Comparison of ENCODE assay signal across 9 mouse cellular contexts in the genomic region with DNA sequence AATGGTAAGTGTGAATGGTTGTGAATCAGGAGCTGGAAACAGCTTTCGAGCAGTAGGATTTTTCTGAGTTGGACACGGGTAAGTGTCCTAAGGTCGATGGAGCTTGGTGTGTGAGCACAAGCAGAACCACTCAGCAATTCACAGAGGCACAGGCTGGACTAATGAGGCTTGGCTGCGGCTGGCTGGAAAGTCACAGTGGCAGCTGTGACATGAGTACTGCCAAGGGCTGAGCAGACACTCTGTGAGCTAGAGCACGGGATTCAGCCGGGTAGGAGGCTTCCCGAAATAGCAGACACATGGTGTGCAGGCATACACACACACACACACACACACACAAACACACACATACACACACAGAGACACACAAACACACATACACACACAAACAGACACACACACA.
A peak's percentile ranks its signal among the peaks of the same experiment; 100 is the strongest.
DNase-seq lines count a peak whose midpoint lies in the region; ATAC-seq and TF ChIP-seq lines count a peak whose summit lies in the region.
"Had no signal": no experiment of that assay in that cellular context is flagged by ENCODE, and none has a peak within 500 bp of the region (broad histone marks: within the 10 kb centered on the region; RNA-seq: fewer than 3 reads in every experiment).

No protein-coding gene starts in this region.

- H3K4me1 ChIP-seq in neural tube, embryonic 12.5 days: no peaks in the 10 kb centered on the region
- no peaks in the 10 kb centered on the region for H3K4me1 ChIP-seq in hindbrain, embryonic 14.5 days (replicated peaks; ENCODE audit: control insufficient read depth, insufficient read depth, low read length)
- H3K4me1 ChIP-seq in neural tube, embryonic 15.5 days: peaks cover 8% of the 10 kb centered on the region
- H3K4me1 ChIP-seq in intestine, postnatal 0 days (replicated peaks; ENCODE audit: control insufficient read depth, insufficient read depth, low read length): no peaks in the 10 kb centered on the region

- no peak overlapping the region for H3K27ac ChIP-seq in neural tube, embryonic 12.5 days
- peak overlapping the region; percentile 83 for H3K27ac ChIP-seq in gastrocnemius, adult 2 months
- peak overlapping the region; percentile 62 for H3K27ac ChIP-seq in hindbrain, embryonic 14.5 days
- H3K27ac ChIP-seq in neural tube, embryonic 15.5 days (replicated peaks): peak overlapping the region; percentile 64
- H3K27ac ChIP-seq in intestine, postnatal 0 days (ENCODE audit: low read depth, low read length): no peak overlapping the region
- H3K27ac ChIP-seq: liver, embryonic 14.5 days had no signal

- H3K4me2 ChIP-seq in neural tube, embryonic 12.5 days (replicated peaks): no peak overlapping the region
- H3K4me2 ChIP-seq in hindbrain, embryonic 14.5 days (replicated peaks): no peak overlapping the region
- H3K4me2 ChIP-seq in neural tube, embryonic 15.5 days: no peak overlapping the region
- no peak overlapping the region for H3K4me2 ChIP-seq in intestine, postnatal 0 days (replicated peaks; ENCODE audit: low read depth)

- ATAC-seq in neural tube, embryonic 12.5 days (ENCODE audit: low FRiP score, low read depth): peak; percentile 33; the same call in 1 of the 2 replicates
- peak; percentile 82 for ATAC-seq in hindbrain, embryonic 14.5 days (ENCODE audit: low FRiP score)
- peak; percentile 85 for ATAC-seq in neural tube, embryonic 15.5 days (ENCODE audit: low FRiP score)
- no peak for ATAC-seq in intestine, postnatal 0 days

- no peaks in the 10 kb centered on the region for H3K36me3 ChIP-seq in neural tube, embryonic 12.5 days
- H3K36me3 ChIP-seq in hindbrain, embryonic 14.5 days (replicated peaks; ENCODE audit: control insufficient read depth, insufficient read depth): no peaks in the 10 kb centered on the region
- no peaks in the 10 kb centered on the region for H3K36me3 ChIP-seq in neural tube, embryonic 15.5 days
- H3K36me3 ChIP-seq in intestine, postnatal 0 days (ENCODE audit: control insufficient read depth, insufficient read depth): no peaks in the 10 kb centered on the region

- no peaks in the 10 kb centered on the region for H3K27me3 ChIP-seq in neural tube, embryonic 12.5 days (replicated peaks)
- no peaks in the 10 kb centered on the region for H3K27me3 ChIP-seq in hindbrain, embryonic 14.5 days (ENCODE audit: control insufficient read depth, insufficient read depth, low read length)
- no peaks in the 10 kb centered on the region for H3K27me3 ChIP-seq in neural tube, embryonic 15.5 days (replicated peaks)
- H3K27me3 ChIP-seq in intestine, postnatal 0 days (replicated peaks; ENCODE audit: control insufficient read depth, insufficient read depth, low read length): no peaks in the 10 kb centered on the region

- WGBS in neural tube, embryonic 12.5 days: 71% methylated on average over 7 of the region's 7 CpGs
- WGBS in hindbrain, embryonic 14.5 days: 56% methylated on average over 4 of the region's 7 CpGs
- WGBS in neural tube, embryonic 15.5 days: 42% methylated on average over 7 of the region's 7 CpGs
- WGBS in intestine, postnatal 0 days: 82% methylated on average over 7 of the region's 7 CpGs

- TF ChIP-seq CTCF in gastrocnemius, adult 2 months (IDR thresholded peaks at IDR 0.05): no peak
- TF ChIP-seq CTCF in intestine, postnatal 0 days (IDR thresholded peaks at IDR 0.05; ENCODE audit: low read depth): no peak

- H3K9me3 ChIP-seq in neural tube, embryonic 12.5 days: no peaks in the 10 kb centered on the region
- H3K9me3 ChIP-seq in hindbrain, embryonic 14.5 days (ENCODE audit: control insufficient read depth, low read length): no peaks in the 10 kb centered on the region
- H3K9me3 ChIP-seq in neural tube, embryonic 15.5 days (replicated peaks): no peaks in the 10 kb centered on the region
- no peaks in the 10 kb centered on the region for H3K9me3 ChIP-seq in intestine, postnatal 0 days (ENCODE audit: control insufficient read depth)

- no peak overlapping the region for H3K4me3 ChIP-seq in neural tube, embryonic 12.5 days
- H3K4me3 ChIP-seq in gastrocnemius, adult 2 months: no peak overlapping the region
- H3K4me3 ChIP-seq in hindbrain, embryonic 14.5 days (replicated peaks; ENCODE audit: low read length): no peak overlapping the region
- H3K4me3 ChIP-seq in neural tube, embryonic 15.5 days (replicated peaks): no peak overlapping the region
- no peak overlapping the region for H3K4me3 ChIP-seq in intestine, postnatal 0 days (ENCODE audit: low read depth, low read length)

- intact Hi-C loops in gastrocnemius, adult 2 months (cut with DNase I): no loop called here

- H3K9ac ChIP-seq in neural tube, embryonic 12.5 days: no peak overlapping the region
- H3K9ac ChIP-seq in hindbrain, embryonic 14.5 days: no peak overlapping the region
- no peak overlapping the region for H3K9ac ChIP-seq in neural tube, embryonic 15.5 days (replicated peaks)
- no peak overlapping the region for H3K9ac ChIP-seq in intestine, postnatal 0 days (ENCODE audit: low read depth, low read length)
- H3K9ac ChIP-seq: liver, embryonic 14.5 days had no signal

- no peak for DNase-seq in neural tube, embryonic 10.5 days (ENCODE audit: extremely low spot score, low spot score)
- DNase-seq in gastrocnemius, adult 2 months: peak; percentile 87
- no peak for DNase-seq in hindbrain, embryonic 14.5 days (ENCODE audit: low spot score)
- no peak for DNase-seq in thymus, postnatal 0 days (ENCODE audit: low spot score)
- no peak for DNase-seq in thymus, postnatal 10 days (ENCODE audit: low spot score in 2 of 2)

Comparison
In these comparisons a context has a peak if more than half of its experiments do, and no peak if none do; other contexts are left out.
1. H3K27ac ChIP-seq: peak in gastrocnemius, adult 2 months (single experiment), hindbrain, embryonic 14.5 days (single experiment) and neural tube, embryonic 15.5 days (single experiment); none in neural tube, embryonic 12.5 days (single experiment) and intestine, postnatal 0 days (single experiment).